Mouse (Mus musculus) ES-Bruce4 (cell line): ENCODE data around the gene BC017158.

Experiments
- CTCF ChIP-seq: IDR thresholded peaks from one replicate; pipeline ENCODE4 v1.8.1; 2011; ENCODE audit warnings: low read depth, low read length
- POLR2A ChIP-seq: IDR thresholded peaks from one replicate; pipeline ENCODE4 v1.8.1; 2011; ENCODE audit warnings: low read length; ENCODE audit not compliant: insufficient read depth

- TF ChIP-seq CTCF, result no peak
- TF ChIP-seq POLR2A, result no peak
Observed at GRCm38 (mm10) chr7:128265411-128265810, 32.6 kb downstream of the BC017158 start, which contains the start of gene Slc5a2.
